Mouse (Mus musculus) mouse trophoblast stem cell (cell line): ENCODE data around the gene Hnrnpab.

Experiments used
- in situ Hi-C, 2 experiments: fragments of 300-500 bp; cut with MseI, MboI; formaldehyde crosslinking; loops; 2 replicates in 1 of 2; 3 replicates in 1 of 2; pipeline ENCODE4 v1.15.1; 2025

Gene Hnrnpab

DNA sequence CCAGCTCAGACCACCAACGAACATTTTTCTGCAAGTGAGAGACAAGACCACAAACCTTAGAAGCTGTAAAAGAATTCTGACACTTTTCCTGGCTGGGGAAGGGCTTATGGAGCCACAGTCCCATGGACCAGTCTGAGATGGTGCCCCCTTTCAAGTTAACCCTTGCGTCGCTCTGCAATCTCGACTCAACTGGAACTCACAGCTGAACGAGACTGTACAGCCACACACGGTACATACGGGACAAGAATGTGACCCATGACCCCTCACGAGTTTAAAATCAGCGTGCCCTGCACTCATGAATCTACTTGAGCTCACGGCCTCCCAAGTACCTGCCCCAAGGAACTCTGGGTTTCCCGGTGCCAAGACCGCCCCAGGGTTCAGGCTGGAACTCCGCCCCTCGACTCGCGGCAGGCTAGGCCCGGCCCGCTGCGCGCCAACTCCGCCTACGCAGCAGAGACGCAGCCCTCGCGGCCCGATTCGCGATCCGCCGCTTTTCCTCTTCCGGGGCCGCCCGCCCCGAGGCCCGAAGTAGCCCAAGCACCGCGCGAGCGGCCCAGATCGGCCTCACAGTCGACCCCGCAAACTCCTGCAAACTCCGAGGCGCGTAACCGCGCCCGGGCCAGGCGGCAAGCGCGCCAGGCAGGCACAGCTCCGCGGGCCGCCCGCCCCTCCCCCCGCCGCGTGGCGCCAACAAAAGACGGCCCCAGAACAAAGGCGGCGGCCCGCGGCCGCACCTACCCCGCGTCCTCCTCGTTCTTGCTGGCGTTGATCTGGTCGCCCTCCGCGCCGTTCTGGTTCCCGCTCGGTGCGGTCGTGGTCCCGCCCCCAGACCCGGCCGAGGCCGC, 823 bp downstream of the Hnrnpab start:
- in situ Hi-C loops, result no loop called here

DNA sequence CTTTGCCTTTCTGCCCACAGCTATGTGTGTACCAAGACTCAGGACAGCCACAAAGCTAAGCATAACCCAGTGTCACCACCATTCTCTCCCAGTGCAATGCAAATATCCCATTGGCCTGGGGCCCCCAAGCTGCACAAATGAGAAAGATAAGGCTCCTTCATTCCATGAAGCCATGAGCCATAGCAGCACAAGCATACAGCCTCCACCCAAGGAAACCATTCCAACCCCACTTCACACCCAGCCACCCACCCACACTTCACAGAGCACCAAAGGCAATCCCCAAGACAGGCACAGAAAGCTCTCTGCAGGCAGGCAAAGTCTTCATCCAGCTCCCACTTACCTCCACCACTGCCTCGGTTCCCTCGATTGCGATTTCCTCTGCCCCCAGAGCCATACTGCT, 4.4 kb downstream of the Hnrnpab start:
- in situ Hi-C loops, result no loop called here

DNA sequence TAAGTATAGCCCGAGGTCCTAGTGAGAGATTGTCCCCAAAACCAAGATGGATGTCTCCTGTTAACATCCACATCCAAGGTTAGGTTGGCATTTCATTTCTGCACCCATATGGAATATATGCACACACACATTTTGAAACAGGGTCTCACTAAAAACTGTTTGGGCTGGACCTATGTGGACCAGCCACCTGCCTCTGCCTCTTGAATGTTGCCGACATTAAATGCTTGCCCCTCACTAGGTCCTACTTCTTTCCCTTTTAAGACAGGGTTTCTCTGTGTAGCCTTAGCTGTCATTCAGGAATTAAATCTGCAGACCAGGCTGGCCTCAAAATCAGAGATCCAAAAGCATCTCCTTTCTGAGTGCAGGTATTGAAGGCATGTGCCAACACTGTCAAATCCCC, 9.1 kb downstream of the Hnrnpab start:
- in situ Hi-C loops, result no loop called here

DNA sequence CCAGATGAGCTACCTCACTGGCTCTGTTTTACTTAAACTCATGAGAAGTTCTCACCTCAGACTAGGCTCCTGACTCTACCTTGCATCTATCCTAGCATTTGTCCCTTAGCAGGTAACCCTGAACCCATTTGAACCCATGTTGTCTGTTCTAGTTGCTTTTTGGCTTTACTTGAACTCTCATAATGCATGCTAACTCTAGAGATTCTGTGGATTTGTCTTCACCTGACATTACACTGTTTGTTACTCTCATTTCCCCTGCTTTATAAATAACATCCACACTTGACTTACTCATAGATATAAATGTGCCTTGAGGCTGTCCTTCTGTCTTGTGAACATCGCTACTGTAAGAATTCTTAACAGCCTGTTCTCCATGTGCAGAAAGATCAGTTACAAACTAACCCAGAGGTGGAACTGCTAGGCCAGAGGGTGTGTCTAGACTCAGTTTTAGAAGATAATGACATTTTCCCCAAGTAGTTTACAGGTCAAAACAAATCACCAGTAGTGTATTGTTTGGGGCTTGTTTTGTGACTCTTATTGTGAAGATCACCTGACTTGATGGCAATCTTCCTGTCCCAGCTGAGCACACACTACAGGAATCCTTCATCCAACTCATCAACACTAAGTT, 11.1 kb downstream of the Hnrnpab start:
- in situ Hi-C loops, result no loop called here

DNA sequence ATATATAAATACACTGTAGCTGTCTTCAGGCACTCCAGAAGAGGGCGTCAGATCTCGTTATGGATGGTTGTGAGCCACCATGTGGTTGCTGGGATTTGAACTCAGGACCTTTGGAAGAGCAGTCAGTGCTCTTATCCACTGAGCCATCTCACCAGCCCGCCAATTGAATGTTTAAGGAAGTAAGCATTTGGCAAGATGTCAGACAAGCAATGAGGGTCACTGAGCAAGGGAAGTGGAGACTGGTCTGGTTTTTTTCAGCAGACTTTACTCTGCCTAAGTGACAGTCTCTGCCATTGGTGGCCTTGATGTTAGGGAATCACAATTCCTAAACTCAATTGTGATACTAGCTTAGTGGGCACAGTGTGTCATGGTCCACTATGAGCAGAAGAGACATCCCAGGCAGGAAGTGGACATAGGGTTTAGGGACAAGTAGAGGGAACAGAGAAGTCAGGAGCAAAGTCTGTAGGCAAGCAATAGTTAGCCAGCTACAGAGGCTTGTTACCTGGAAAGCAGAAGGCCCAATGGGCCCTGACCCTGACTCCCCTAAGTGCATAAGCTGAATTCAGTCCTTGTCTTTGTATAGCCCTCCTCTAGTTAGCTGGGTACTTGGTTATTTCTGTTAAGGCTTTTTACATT, 11.8 kb downstream of the Hnrnpab start:
- in situ Hi-C loops, result no loop called here

DNA sequence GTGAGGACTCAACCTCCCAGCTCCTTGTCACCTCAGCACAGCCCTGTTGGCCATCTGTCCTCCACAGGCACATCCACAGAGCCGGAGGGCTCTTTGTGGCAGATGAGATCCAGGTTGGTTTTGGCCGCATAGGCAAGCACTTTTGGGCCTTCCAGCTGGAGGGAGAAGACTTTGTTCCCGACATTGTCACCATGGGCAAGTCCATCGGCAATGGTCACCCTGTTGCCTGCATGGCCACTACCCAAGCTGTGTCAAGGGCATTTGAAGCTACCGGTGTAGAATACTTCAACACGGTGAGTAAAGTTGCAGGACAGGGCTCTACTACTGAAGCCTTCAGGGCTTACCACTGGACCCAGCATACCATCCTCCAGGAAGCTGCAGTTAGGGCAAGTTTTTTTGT, 12.8 kb downstream of the Hnrnpab start:
- in situ Hi-C loops, result no loop called here

DNA sequence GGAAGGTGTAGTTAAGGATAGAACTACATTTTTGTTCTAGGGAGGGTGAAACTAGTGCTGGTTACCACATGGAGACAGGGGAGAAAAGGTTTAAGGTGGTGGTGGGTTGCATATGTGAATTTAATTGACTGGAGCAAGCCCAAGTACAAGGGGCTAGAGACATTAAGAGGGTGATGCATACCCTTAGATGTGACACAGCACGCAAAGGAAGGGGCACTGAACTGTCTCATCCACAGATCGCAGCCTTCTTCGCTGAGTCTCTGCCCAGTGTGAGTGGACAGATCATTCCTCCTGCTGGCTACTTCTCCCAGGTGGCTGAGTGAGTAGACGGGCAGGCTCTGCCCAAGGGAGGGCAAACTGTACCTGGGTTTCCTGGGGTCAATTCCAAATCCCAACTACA, 13.3 kb downstream of the Hnrnpab start:
- in situ Hi-C loops, result no loop called here

DNA sequence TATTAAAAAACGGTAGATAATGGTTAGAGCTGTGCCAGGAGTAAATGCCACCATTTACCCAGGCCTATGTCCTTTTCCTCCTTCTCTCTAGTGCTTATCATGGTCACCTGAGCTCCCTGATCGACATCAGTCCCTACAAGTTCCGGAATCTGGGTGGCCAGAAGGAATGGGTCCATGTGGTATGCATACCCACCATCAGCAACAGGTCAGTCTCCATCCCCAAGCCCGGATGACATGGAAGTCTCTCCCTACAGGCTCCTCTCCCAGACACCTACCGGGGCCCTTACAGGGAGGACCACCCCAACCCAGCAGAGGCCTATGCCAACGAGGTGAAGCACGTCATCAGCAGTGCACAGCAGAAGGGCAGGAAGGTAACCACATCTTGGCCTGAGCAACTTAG, 14.7 kb downstream of the Hnrnpab start:
- in situ Hi-C loops, result no loop called here

DNA sequence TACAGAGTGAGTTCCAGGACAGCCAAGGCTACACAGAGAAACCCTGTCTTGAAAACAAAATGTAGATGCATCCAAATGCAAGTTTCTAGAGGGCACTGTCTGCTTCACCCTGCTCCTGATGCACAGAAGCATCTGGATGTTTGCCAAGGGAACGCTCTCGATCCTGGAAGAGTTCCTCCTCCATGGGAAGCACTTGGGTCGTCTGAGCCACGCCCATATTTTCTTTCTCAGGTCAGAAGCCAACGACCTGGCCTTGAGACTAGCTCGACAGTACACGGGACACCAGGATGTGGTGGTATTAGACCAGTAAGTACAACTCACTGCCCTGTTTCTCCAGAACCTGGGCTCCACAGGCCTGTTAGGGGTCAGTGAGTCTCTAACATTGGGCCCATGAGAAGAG, 15.5 kb downstream of the Hnrnpab start:
- in situ Hi-C loops, result no loop called here

DNA sequence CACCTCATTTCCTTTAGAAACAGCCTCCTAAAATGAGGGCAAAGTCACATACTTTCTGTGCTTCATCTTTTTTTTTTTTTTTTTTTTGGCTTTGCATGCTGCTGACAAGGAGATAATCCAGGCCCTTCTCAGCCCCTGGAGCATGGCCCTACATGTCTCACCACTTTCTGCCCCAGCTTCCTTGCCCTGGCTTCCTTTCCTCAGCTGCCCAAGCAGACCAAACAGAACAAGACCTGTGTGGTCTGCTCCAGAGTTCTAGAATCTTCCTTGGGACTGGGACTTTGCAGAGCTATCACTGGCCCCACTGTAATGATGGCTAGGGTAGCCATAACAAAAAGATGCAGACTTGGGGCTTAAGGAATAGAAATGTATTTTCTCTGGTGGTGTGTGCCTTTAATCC, 16.6 kb downstream of the Hnrnpab start:
- in situ Hi-C loops, result no loop called here

DNA sequence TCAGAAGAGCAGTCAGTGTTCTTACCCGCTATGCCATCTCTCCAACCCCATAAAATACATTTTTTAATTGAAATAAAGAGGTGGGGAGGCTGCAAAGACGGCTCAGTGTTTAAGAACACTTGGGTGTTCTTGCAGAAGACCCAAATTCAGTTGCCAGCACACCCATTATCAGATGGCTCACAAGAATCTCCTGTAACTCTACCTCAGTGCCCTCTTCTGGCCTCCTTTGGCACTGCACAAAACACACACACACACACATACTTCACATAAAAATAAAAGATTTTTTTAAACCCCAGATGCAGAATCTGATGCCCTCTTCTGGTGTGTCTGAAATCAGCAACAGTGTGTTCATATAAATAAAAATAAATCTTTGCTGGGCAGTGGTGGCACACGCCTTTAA, 17.8 kb downstream of the Hnrnpab start:
- in situ Hi-C loops, result no loop called here

DNA sequence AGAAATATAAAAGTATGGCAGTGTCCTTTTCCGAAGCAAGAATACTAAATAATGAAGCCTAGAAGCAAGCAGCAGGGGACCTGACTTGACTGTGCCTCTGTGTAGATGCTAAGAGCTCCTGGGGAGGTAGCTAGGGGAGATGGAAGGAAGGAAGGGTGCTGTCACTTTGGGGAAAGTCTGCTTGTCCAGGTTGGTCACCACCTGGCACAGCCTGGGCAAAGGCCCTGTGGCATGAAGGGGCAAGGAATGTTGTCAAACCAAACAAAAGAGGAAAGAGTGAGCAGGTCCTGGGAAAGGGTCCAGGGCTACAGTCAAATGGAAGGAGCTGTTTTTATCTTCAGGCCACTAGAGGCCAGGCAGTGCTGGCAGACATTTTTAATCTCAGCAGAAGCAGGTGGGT, 19.6 kb downstream of the Hnrnpab start:
- in situ Hi-C loops, result no loop called here

DNA sequence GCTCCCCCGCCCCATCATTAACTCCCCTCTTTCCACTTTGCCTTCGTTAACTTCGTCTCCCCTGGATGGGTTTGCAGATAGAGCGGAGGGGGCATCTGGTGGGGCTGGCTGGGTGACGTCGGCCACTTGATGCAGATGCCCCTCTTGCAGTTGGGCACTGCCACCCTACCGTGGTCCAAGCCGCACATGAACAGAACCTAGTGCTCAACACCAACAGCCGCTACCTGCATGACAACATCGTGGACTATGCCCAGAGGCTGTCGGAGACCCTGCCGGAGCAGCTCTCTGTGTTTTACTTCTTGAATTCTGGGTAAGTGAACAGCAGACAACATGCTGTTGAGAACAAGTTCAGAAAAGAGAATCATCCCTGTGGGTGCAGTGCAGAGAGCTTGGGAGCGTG, 20.2 kb downstream of the Hnrnpab start:
- in situ Hi-C loops, result no loop called here

DNA sequence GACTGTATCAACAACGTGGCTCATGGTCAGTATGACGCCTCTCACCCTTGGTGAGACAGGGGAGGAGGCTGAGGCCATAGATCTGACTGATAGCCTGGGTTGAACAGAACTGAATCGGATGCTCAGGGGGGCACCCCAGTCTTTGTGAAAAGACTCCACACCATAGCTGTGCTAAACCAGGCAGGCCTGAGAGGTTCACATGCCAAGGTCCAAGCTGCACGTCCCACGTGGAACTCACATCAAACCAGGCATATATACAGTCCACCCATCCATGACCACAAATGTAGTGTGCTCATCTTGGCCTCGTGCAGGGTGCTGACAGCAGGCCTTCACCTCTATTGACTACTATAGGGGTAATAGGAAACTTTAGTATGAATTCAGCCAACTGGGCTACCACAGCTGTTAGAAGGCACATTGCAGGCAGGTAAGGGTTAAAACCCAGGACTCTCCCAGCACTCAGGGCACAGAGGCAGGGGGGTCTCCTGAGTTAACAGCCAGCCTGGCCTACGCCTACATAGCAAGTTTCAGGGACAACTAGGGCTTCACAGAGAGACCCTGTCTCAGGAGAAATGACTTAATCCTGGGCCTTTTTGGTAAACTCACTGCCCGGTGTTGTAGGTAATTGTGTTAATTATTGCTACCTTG, 20.9 kb downstream of the Hnrnpab start:
- in situ Hi-C loops, result no loop called here

DNA sequence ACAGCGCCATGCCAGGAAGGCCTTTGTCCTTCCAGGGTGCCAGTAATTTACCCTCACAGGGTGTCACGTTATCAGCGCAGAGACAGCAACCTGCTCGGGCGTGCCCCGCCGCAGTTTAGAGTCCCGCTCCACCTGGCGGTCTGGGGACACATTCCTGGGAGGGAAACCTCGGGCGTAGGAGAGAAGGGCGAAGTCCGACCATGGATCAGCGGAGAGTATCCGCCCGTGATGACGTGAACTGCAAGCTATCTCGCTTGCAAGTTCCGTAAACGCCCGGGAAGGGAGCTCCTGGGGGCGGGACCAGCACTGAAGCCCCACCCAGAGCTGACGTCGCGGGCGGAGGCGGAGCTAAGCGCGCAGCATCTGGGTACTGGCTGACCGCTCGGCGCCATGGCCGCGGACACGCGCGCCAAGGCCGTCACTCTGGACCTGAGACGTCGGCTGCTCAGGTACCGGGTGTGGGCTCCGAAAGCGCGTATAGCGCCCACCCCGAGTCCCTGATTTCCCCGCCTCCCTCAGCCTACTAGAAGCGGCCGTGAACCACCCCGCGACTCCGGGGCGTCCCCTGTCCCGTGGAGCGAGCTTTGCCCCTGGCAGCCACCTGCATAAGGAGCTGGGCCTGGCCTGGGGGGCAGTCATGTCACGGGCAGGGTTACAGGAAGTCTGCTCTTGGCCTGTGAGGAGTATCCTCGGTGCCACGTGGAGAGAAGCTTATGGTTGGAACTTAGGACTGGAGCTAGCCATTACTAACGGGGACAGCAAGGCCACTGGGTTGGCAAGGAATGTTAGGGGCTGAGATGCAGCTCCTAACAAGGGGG, 22.0 kb downstream of the Hnrnpab start, which contains the start of gene Phykpl:
Gene Phykpl, plus strand, starts transcription at position 327 of the 818 bp plus-strand sequence.
- in situ Hi-C loops, result no loop called here

DNA sequence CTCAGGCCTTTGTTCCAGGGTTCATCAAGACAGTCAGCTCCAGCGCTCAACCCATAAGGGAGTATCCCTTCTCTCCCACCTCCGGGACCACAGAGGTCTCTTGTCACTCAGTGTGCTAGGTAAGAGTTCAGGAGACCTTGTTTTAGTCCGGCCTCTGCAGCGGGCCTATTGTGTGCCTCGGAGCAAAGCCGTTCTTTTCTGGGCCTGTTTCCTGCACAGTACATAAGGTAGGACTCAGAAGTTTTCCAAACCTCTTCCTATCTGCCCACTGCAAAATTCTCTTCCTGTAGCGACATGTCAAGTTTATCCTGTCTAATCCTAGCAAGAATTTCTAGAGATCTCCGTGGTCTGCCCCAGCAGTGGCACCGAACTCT, 22.6 kb downstream of the Hnrnpab start:
- in situ Hi-C loops, result no loop called here

DNA sequence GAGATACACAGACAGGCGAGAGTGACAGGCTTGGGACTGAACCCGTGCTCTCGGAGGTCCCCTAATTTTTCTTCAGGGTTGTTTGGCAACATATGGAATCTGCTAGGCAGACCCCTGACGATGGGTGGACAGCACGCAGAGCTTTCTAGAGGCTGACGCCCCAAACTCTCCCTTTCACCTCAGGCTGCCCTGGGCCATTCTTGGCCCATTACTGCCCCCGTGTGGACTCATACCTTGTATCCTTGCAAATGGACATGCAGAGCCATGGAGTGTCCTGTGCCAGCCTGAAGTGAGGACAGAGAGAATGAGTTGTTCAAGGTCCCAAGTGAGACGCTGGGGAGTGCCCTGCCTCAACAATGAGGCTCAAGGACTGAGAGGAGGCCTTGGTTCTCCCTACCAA, 23.9 kb downstream of the Hnrnpab start:
- in situ Hi-C loops, result no loop called here

DNA sequence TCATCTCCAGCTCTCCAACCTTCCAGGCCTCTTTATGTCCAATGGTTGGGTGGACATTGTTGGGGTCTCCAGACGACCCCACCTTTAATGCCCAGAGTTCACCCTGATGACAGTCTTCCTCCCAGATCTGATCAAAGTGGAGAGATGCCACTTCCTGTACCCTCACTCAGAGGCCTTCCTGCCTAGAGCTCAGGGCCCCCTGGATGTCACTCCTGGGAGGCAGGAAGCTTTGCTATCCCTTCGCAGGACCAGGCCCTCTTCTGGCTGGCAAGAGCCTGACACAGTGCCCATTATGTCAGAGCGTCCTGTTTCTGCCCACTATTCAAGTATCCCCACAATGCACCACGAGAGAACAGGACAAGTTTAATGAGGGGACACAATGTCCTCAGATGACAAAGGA, 27.6 kb downstream of the Hnrnpab start:
- in situ Hi-C loops, result no loop called here

DNA sequence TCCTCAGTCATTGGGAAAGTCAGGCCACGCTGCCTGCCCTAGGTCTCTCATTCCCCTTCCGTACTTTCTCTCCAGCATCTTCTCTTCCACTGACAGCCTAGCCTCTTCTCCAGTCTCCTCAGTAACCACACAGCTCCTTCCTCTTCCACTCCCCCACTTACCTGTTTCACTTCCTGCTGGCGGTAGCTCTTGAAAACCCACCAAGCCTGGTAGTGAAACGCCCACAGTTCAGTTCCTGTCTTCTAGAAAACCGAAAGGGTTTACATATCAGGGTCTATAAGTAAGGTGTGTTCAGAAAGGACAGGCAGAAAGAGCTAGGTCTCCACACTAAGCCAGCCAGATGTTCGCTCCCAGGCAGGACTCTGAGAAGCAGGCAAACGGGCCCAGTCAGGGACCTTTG, 29.1 kb downstream of the Hnrnpab start:
- in situ Hi-C loops, result no loop called here

DNA sequence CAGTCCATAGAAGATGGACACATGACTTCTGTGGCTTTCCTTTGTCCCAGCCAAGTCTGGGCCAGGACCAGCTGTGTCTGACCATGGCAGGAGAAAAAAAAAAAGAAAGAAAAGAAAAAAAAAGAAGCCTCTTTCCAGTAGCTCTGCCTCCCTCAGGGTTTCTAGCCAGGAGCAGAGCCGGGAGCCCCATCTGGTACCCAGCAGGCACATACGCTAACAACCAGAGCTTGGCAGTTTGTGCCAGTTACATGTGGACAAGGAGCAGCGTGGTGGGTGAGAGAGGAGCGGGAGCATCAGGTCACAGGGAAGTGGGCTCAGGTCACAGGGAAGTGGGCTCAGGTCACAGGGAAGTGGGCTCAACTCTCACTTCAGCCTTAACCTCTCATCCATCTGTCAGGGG, 30.2 kb downstream of the Hnrnpab start:
- in situ Hi-C loops, result no loop called here

DNA sequence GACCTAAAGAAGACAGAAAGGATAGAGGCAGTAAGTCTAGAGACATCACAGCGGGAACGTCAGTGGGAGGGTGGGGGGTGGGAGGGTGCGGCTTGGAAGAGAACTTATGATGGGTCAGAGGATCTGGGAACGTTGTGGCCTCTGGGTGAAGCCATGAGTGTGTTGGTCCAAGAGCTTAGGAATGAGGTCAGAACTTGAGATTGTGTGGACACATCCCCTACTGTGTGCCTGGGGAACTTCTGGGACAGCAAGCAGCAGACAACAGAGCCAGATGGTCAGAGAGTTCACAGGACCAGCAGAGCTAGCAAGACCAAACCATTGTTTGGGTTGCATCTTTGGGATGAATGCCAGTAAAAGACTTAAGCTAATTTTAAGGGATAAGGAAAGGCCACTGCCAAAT, 37.8 kb downstream of the Hnrnpab start:
- in situ Hi-C loops, result no loop called here

DNA sequence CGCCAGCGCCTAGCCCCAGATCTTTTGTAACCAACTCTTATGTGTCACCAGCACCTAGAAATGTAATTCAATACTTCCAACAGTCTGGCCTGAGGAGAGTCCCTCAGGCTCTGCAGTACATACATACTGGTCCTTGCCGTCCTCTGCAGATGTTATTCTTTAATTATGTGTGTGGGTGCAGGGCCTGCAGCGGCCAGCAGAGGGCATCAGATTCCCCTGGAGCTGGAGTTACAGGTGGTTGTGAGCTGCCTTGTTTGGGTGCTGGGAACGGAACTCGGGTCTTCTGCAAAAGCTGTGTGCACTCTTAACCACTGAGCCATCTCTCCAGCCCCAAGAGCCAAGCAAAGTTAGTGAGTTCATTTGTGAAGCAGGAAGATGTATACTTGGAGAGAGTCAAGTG, 40.7 kb downstream of the Hnrnpab start:
- in situ Hi-C loops, result no loop called here
